Mouse (Mus musculus): Measurements from ENCODE around the gene Nacc1. TPM values are rescaled to one million over a fixed set of nuclear protein-coding genes. Genes with fewer than 3 reads are reported as not detected.
A peak's percentile ranks its signal among the peaks of the same experiment; 100 is the strongest.
"Not testable (repeated sequence)": the region's sequence is repeated elsewhere in the genome, so short reads cannot be mapped to it uniquely, and the experiment has no call there.

The Nacc1 gene
- polyA plus RNA-seq, 1 experiment from 2014 or later, result 25.2 TPM

GRCm38 (mm10) chr8:84686191-84687002 is 1.3 kb downstream of the Nacc1 start, which contains the start of gene Trmt1:
Trmt1 (plus strand) TSS chr8:84686307.
- Histone ChIP-seq H3K27me3 (replicated peaks; ENCODE audit: control insufficient read depth, insufficient read depth, low read length) (no peaks in the 10 kb centered on the region), H3K4me3 (ENCODE audit: low read depth, low read length) (peak within 1 kb of the TSS; percentile 99), H3K4me2 (peak within 1 kb of the TSS; percentile 93), H3K36me3 (ENCODE audit: control insufficient read depth, insufficient read depth, low read length) (peaks cover 18% of the 10 kb centered on the region), H3K4me1 (replicated peaks; ENCODE audit: control insufficient read depth, insufficient read depth, low read length) (peaks cover 40% of the 10 kb centered on the region), H3K9ac (ENCODE audit: low read depth, low read length) (peak within 1 kb of the TSS; percentile 99), H3K27ac (ENCODE audit: low read depth, low read length) (peak within 1 kb of the TSS; percentile 98), H3K9me3 (ENCODE audit: control insufficient read depth, low read length) (no peaks in the 10 kb centered on the region)
- peak; percentile 5; the same call in 1 of the 2 replicates for ATAC-seq (replicated peaks; ENCODE audit: low FRiP score)
- DNase-seq (ENCODE audit: low spot score), result no peak
- WGBS, result 11% methylated on average over 20 of the region's 20 CpGs

DNA sequence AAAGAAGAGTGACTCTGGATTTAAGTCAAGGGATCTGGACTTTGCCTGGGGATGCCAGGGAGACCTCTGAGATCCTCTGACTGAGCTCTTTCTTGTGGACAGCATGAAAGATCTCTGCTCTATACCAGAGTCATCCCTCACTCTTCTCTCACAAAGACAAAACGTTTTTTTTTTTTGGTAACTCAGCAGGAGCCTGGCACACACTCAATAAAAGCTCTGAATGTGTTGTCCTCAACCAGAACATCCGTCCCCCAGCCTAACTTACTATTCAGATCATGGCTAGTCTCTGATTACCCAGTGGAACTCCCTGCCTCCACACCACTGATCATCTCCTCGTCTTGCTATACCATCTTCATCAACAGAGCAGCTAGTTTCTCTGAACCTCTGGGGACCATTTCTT is 3.1 kb downstream of the Nacc1 start:
- H3K36me3 ChIP-seq (ENCODE audit: control insufficient read depth, insufficient read depth, low read length), result peaks cover 12% of the 10 kb centered on the region
- peaks cover 30% of the 10 kb centered on the region for H3K4me1 ChIP-seq (replicated peaks; ENCODE audit: control insufficient read depth, insufficient read depth, low read length)
- DNase-seq (ENCODE audit: low spot score), result no peak
- no peak overlapping the region; the same call in 1 of the 2 replicates for H3K4me2 ChIP-seq
- no peak overlapping the region for H3K4me3 ChIP-seq (ENCODE audit: low read depth, low read length)
- H3K27me3 ChIP-seq (replicated peaks; ENCODE audit: control insufficient read depth, insufficient read depth, low read length), result no peaks in the 10 kb centered on the region
- H3K9me3 ChIP-seq (ENCODE audit: control insufficient read depth, low read length), result no peaks in the 10 kb centered on the region
- no peak for ATAC-seq (replicated peaks; ENCODE audit: low FRiP score)
- H3K9ac ChIP-seq (ENCODE audit: low read depth, low read length), result no peak overlapping the region
- H3K27ac ChIP-seq (ENCODE audit: low read depth, low read length), result no peak overlapping the region
- WGBS, result 69% methylated on average over 3 of the region's 3 CpGs

- H3K4me1 ChIP-seq (replicated peaks; ENCODE audit: control insufficient read depth, insufficient read depth, low read length), result peaks cover 24% of the 10 kb centered on the region
- no peak for DNase-seq (ENCODE audit: low spot score)
- no peaks in the 10 kb centered on the region for H3K9me3 ChIP-seq (ENCODE audit: control insufficient read depth, low read length)
- no peak overlapping the region for H3K9ac ChIP-seq (ENCODE audit: low read depth, low read length)
- no peak overlapping the region for H3K4me2 ChIP-seq
- H3K4me3 ChIP-seq (ENCODE audit: low read depth, low read length), result no peak overlapping the region
- ATAC-seq (replicated peaks; ENCODE audit: low FRiP score), result no peak
- WGBS, result 51% methylated on average over 2 of the region's 2 CpGs
- no peak overlapping the region for H3K27ac ChIP-seq (ENCODE audit: low read depth, low read length)
- peaks cover 12% of the 10 kb centered on the region for H3K36me3 ChIP-seq (ENCODE audit: control insufficient read depth, insufficient read depth, low read length)
- no peaks in the 10 kb centered on the region for H3K27me3 ChIP-seq (replicated peaks; ENCODE audit: control insufficient read depth, insufficient read depth, low read length)
Observed at GRCm38 (mm10) chr8:84682257-84682656, 5.4 kb downstream of the Nacc1 start.

GRCm38 (mm10) chr8:84681476-84681875 is 6.2 kb downstream of the Nacc1 start:
- 82% methylated on average over 2 of the region's 2 CpGs for WGBS
- Histone ChIP-seq H3K9ac (ENCODE audit: low read depth, low read length) (no peak overlapping the region), H3K27me3 (replicated peaks; ENCODE audit: control insufficient read depth, insufficient read depth, low read length) (no peaks in the 10 kb centered on the region), H3K4me1 (replicated peaks; ENCODE audit: control insufficient read depth, insufficient read depth, low read length) (peaks cover 24% of the 10 kb centered on the region), H3K27ac (ENCODE audit: low read depth, low read length) (no peak overlapping the region), H3K4me2 (no peak overlapping the region), H3K36me3 (ENCODE audit: control insufficient read depth, insufficient read depth, low read length) (peaks cover 14% of the 10 kb centered on the region), H3K9me3 (ENCODE audit: control insufficient read depth, low read length) (no peaks in the 10 kb centered on the region), H3K4me3 (ENCODE audit: low read depth, low read length) (no peak overlapping the region)
- ATAC-seq (replicated peaks; ENCODE audit: low FRiP score), result no peak
- DNase-seq (ENCODE audit: low spot score), result no peak

- no peak overlapping the region for H3K27ac ChIP-seq (ENCODE audit: low read depth, low read length)
- no peaks in the 10 kb centered on the region for H3K27me3 ChIP-seq (replicated peaks; ENCODE audit: control insufficient read depth, insufficient read depth, low read length)
- DNase-seq (ENCODE audit: low spot score), result no peak
- no peak for ATAC-seq (replicated peaks; ENCODE audit: low FRiP score)
- 0 out of 2 replicates have a peak, but pooled peaks cover 3% of the 10 kb centered on the region for H3K4me1 ChIP-seq (replicated peaks; ENCODE audit: control insufficient read depth, insufficient read depth, low read length)
- no peak overlapping the region for H3K9ac ChIP-seq (ENCODE audit: low read depth, low read length)
- H3K4me2 ChIP-seq, result no peak overlapping the region
- H3K9me3 ChIP-seq (ENCODE audit: control insufficient read depth, low read length), result no peaks in the 10 kb centered on the region
- H3K4me3 ChIP-seq (ENCODE audit: low read depth, low read length), result no peak overlapping the region
- H3K36me3 ChIP-seq (ENCODE audit: control insufficient read depth, insufficient read depth, low read length), result peaks cover 29% of the 10 kb centered on the region
- 85% methylated on average over 5 of the region's 5 CpGs for WGBS
Observed at GRCm38 (mm10) chr8:84677305-84677704, 10.4 kb downstream of the Nacc1 start.

DNA sequence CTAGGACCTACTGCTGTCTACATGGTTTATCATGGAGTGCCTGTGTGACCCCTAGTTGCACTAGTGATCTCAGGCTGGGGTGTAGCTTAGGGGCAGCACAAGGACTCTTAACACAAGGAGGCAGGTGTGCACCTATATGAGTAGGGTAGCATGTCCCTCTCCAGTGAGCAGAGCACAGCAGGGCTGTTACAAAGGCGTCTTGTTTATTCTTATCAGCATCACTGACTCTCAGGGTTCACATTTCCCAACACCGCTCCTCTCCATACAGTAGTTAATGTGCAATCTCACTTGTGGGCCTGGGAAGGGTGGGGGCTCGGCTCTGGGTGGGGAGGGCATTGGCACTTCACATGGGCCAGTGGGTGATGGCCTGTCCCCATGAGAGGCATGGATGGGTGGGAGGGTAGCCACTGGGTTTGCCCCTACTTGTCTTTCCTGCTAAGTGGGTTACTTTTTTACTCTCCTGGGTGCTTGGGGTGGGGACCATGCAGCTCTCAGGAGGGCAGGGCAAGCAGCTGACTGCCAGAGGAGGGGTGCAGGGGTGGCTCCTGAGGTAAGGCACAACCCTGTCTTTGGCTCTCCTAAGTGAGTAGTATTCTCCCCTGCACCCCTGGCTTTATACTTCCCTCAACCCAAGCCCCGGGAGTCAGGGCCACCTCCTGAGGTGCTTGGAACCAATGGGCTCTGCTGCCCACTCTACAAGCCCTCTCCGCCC is 17.2 kb downstream of the Nacc1 start:
- ATAC-seq (replicated peaks; ENCODE audit: low FRiP score), result peak; percentile 20; the same call in 1 of the 2 replicates
- H3K9ac ChIP-seq (ENCODE audit: low read depth, low read length); DNase-seq (ENCODE audit: low spot score); H3K4me3 ChIP-seq (ENCODE audit: low read depth, low read length); H3K4me2 ChIP-seq; H3K4me1 ChIP-seq (replicated peaks; ENCODE audit: control insufficient read depth, insufficient read depth, low read length); H3K27ac ChIP-seq (ENCODE audit: low read depth, low read length); H3K9me3 ChIP-seq (ENCODE audit: control insufficient read depth, low read length); H3K27me3 ChIP-seq (replicated peaks; ENCODE audit: control insufficient read depth, insufficient read depth, low read length): not testable (repeated sequence)
- peaks cover 20% of the 10 kb centered on the region for H3K36me3 ChIP-seq (ENCODE audit: control insufficient read depth, insufficient read depth, low read length)
- 67% methylated on average over 5 of the region's 5 CpGs for WGBS

GRCm38 (mm10) chr8:84668731-84669485 is 18.8 kb downstream of the Nacc1 start:
- no peaks in the 10 kb centered on the region for H3K27me3 ChIP-seq (replicated peaks; ENCODE audit: control insufficient read depth, insufficient read depth, low read length)
- H3K36me3 ChIP-seq (ENCODE audit: control insufficient read depth, insufficient read depth, low read length), result peaks cover 10% of the 10 kb centered on the region; the same call in 1 of the 2 replicates
- WGBS, result 63% methylated on average over 6 of the region's 6 CpGs
- peaks cover 9% of the 10 kb centered on the region; the same call in 1 of the 2 replicates for H3K4me1 ChIP-seq (replicated peaks; ENCODE audit: control insufficient read depth, insufficient read depth, low read length)
- H3K9me3 ChIP-seq (ENCODE audit: control insufficient read depth, low read length), result no peaks in the 10 kb centered on the region
- DNase-seq (ENCODE audit: low spot score), result no peak
- ATAC-seq (replicated peaks; ENCODE audit: low FRiP score), result no peak
- H3K4me2 ChIP-seq, result no peak overlapping the region
- no peak overlapping the region for H3K4me3 ChIP-seq (ENCODE audit: low read depth, low read length)
- no peak overlapping the region for H3K9ac ChIP-seq (ENCODE audit: low read depth, low read length)
- H3K27ac ChIP-seq (ENCODE audit: low read depth, low read length), result no peak overlapping the region

DNA sequence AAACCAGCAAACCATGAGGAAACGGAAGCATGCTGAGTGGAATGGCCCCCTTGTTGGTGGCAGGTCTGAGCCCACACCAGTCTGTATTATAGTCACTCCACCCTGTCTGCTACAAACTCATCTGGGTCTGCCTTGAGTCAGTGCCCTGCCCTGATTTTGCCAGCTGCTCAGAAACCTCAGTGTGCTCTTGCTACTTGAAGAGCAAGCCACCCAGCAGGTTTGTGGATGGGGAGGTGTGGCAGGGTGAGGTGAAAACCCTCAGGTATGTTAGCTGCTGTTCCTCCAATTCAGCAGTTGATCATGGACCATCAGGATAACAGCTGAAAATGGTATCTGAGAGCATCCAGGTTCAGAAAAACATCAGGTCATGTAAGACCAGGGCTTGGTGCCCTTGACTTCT is 19.6 kb downstream of the Nacc1 start:
- WGBS, result 70% methylated on average over 1 of the region's 1 CpGs
- Histone ChIP-seq H3K4me1 (replicated peaks; ENCODE audit: control insufficient read depth, insufficient read depth, low read length) (peaks cover 15% of the 10 kb centered on the region), H3K4me2 (no peak overlapping the region), H3K9ac (ENCODE audit: low read depth, low read length) (no peak overlapping the region), H3K9me3 (ENCODE audit: control insufficient read depth, low read length) (no peaks in the 10 kb centered on the region), H3K4me3 (ENCODE audit: low read depth, low read length) (no peak overlapping the region), H3K27me3 (replicated peaks; ENCODE audit: control insufficient read depth, insufficient read depth, low read length) (no peaks in the 10 kb centered on the region), H3K36me3 (ENCODE audit: control insufficient read depth, insufficient read depth, low read length) (peaks cover 6% of the 10 kb centered on the region; the same call in 1 of the 2 replicates), H3K27ac (ENCODE audit: low read depth, low read length) (no peak overlapping the region)
- no peak for ATAC-seq (replicated peaks; ENCODE audit: low FRiP score)
- DNase-seq (ENCODE audit: low spot score), result no peak
